Mouse (Mus musculus) left cerebral cortex, adult 8-10 months (tissue): ENCODE results near the gene Rbm20. TPM values are rescaled to one million over a fixed set of nuclear protein-coding genes. Genes with fewer than 3 reads are reported as not detected.

ENCODE experiments used
- DNase-seq, 2 experiments: peaks; one replicate each; pipeline ENCODE4 v3.0.0; 2022; ENCODE audit warnings: low spot score in 2 of 2
- total RNA-seq, 4 experiments: library from RNA; stranded (reverse); gene quantifications; 2 replicates each; pipeline ENCODE4 v1.2.4; 2022

The Rbm20 gene
- total RNA-seq, 4 experiments from 2014 or later: 4.7 to 6.5 (median 5.8) TPM

- no peak for DNase-seq
Measured at GRCm38 (mm10) chr19:53716469-53716868, 39.4 kb downstream of the Rbm20 start.

- DNase-seq: no peak
Measured at GRCm38 (mm10) chr19:53717364-53717763, 40.3 kb downstream of the Rbm20 start.

- no peak for DNase-seq
Measured at GRCm38 (mm10) chr19:53722186-53722585, 45.1 kb downstream of the Rbm20 start.

- DNase-seq: no peak
Measured at GRCm38 (mm10) chr19:53724053-53724452, 46.9 kb downstream of the Rbm20 start.

GRCm38 (mm10) chr19:53726340-53726739, 49.2 kb downstream of the Rbm20 start:
- DNase-seq: no peak

GRCm38 (mm10) chr19:53726755-53727154, 49.6 kb downstream of the Rbm20 start:
- DNase-seq: no peak

GRCm38 (mm10) chr19:53727277-53727676, 50.2 kb downstream of the Rbm20 start:
- DNase-seq: no peak

GRCm38 (mm10) chr19:53727886-53728669, 51.0 kb downstream of the Rbm20 start:
- no peak for DNase-seq

GRCm38 (mm10) chr19:53729919-53730318, 52.8 kb downstream of the Rbm20 start:
- DNase-seq: no peak

- DNase-seq: no peak
Measured at GRCm38 (mm10) chr19:53731761-53732201, 54.7 kb downstream of the Rbm20 start.

GRCm38 (mm10) chr19:53734845-53735244, 57.7 kb downstream of the Rbm20 start:
- no peak for DNase-seq

- no peak for DNase-seq
Measured at GRCm38 (mm10) chr19:53738701-53739131, 61.6 kb downstream of the Rbm20 start.

GRCm38 (mm10) chr19:53739570-53740266, 62.6 kb downstream of the Rbm20 start:
- no peak for DNase-seq

- DNase-seq: no peak
Measured at GRCm38 (mm10) chr19:53740750-53741380, 63.8 kb downstream of the Rbm20 start.

GRCm38 (mm10) chr19:53741902-53742301, 64.8 kb downstream of the Rbm20 start:
- DNase-seq: no peak

- DNase-seq: no peak
Measured at GRCm38 (mm10) chr19:53745354-53745753, 68.2 kb downstream of the Rbm20 start.

- DNase-seq: no peak
Measured at GRCm38 (mm10) chr19:53746116-53746515, 69.0 kb downstream of the Rbm20 start.

- DNase-seq: no peak
Measured at GRCm38 (mm10) chr19:53748236-53748775, 71.2 kb downstream of the Rbm20 start.

- DNase-seq: no peak
Measured at GRCm38 (mm10) chr19:53749326-53749725, 72.2 kb downstream of the Rbm20 start.

GRCm38 (mm10) chr19:53751420-53752185, 74.5 kb downstream of the Rbm20 start:
- peak in 1 of 2 experiments; percentile 22 for DNase-seq

GRCm38 (mm10) chr19:53752993-53753392, 75.9 kb downstream of the Rbm20 start:
- DNase-seq: no peak
